Mouse (Mus musculus): ENCODE data around the gene Rdx. TPM values are rescaled to one million over a fixed set of nuclear protein-coding genes. Genes with fewer than 3 reads are reported as not detected.

Gene Rdx
- polyA plus RNA-seq, 1 experiment from 2014 or later: 160 TPM

Small RNAs within 50 kb of the gene (microRNA-seq; reads per million reads assigned to microRNA genes)
- not detected for gene Gm27686
- gene Mir6244: not detected

Other genes starting within 250 kb of the Rdx start
- 46.8 and 49.4 TPM in 2 replicates for gene Fdx1, start 83.6 kb upstream of the Rdx start, polyA plus RNA-seq (2016; fragmentation: Nextera tagmentation; extraction: Ambion mirVana)
- 6.9 and 9.6 TPM in 2 replicates for gene Zc3h12c, start 121.4 kb downstream of the Rdx start, polyA plus RNA-seq (2016; fragmentation: Nextera tagmentation; extraction: Ambion mirVana)

All from midbrain, embryonic 10.5 days (tissue).